Mouse (Mus musculus): ENCODE results near the gene Chrna4.

DNA sequence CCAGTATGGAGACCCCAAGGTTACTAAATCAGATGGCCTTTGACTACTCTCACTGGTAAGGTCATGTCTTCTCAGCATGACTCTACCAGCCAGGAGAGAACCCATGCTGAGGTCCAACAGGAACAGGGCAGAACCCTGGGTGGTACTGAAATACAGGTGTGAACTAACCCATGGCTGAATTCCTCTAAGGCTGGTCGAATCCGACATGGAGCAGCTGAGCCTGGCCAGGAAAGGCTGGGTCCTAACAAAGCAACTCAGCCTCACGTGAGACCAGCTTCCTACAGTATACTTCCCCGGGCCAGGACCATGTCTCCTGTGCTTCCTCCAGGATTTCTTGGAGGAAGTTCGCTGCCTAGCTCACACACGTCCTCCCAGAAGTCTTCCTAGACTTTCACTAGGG is 6.8 kb downstream of the Chrna4 start:
- TF ChIP-seq TAL1 (IDR thresholded peaks at IDR 0.05; ENCODE audit: low read length) = no peak
- no peak for TF ChIP-seq GATA1 (IDR thresholded peaks at IDR 0.05; ENCODE audit: low read length)
